Mouse (Mus musculus) urinary bladder, postnatal 4 days (tissue): ENCODE results near the gene Arglu1.

Source experiments
- DNase-seq, 2 experiments: peaks; one replicate each; pipeline ENCODE4 v3.0.0; 2021 to 2022; ENCODE audit warnings: low spot score in 2 of 2

Arglu1 gene

GRCm38 (mm10) chr8:8690146-8691092 is at the start of gene Arglu1:
Arglu1 (minus strand) TSS chr8:8690521.
- peak; percentile 94 to 97 for DNase-seq

DNA sequence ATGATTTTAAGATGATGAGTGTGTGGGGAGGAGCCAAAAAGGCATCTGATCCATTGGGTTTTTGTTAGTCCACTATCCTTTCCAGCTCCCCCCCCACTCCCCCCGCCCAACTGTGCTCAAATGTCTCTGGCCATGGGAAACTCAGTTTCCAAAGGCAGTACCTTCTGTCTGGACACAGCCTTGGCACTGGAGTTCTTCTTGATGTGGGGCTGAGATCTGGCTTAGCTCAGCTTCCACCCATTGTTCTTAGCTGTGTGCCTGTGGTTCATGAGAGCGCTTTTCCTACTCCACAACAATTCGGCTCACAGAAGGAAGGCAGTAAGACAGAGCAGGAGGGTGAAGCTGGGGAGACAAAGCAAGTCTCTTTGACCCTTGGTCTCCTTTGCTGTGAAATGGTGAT is 47.0 kb upstream of the Arglu1 start:
- DNase-seq: no peak

DNA sequence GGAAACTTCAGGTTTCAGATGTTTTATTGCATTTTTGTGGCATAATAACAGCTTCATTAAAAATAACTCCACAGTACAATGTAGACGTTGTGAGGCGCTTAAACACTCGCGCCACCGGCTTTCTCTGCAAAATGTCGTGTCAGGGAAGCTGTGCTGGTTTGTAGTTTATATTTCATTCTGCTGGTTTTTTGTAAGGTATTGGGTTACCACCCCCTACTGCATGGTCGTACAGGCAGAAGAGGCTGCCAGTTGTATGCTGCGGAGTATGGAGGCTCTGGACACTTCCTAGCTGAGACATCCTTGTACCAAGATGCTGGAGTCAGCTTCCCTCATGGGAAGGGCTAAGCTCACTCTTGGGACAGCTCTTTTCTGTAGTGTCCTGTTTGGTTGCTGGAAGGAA is 46.5 kb upstream of the Arglu1 start:
- DNase-seq: no peak

DNA sequence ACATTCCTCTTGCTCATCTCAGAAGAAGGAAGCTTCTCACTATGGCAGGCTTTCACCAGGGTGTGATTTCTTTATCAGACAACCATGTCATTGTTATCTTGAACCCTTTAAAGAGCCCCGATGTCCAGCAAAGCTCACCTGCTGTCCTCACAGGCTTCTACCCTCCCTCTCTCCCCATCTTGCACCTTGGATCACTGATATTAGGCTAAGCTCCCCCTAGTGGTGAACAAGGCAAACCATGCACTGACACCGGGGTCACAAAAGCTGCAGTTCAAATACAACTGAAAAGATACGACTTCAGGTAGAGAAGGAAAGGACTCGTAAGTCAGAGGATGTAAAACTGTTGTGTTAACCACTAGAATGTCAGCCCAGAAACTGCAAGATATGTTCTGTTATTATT is 43.5 kb upstream of the Arglu1 start:
- DNase-seq: no peak

- DNase-seq: no peak
Observed at GRCm38 (mm10) chr8:8728643-8729042, 38.3 kb upstream of the Arglu1 start.

- no peak for DNase-seq
Observed at GRCm38 (mm10) chr8:8726547-8726946, 36.2 kb upstream of the Arglu1 start.

DNA sequence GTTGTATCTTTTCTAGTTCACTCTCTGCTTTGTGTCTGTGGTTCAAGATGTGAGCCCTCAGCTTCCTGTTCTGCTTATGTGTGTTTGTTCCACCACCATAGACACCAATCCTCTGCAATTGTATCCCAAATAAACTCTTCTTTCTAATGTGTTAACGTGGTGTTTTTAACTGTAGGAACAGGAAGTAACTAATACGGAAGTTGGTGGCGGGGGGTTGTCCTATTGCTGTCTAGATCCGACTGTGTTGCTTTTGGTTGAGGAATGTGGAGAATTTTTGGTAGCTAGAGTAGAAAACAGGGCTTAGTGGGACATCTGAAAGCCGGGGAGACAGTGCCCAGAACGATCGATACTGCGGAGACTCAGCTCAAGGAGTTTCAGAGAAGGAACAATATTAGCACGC is 14.5 kb upstream of the Arglu1 start:
- no peak for DNase-seq

DNA sequence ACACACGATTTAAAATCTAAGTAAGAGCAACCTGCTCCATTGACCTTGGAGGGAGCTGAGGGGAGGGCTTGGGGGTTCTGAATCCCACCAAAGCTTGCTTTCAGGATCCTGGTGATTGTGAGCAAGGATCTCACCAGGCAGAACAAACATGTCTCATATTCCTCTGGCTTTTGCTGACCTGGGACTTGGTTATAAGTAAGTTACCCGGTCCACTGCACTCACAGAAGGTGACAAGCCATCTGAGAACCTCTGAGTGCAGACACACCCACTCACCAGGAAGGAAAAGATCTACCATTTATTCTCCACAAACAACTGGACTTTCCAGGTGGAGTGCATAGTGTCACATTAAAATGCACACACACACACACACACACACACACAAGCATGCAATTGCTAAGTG is 13.3 kb upstream of the Arglu1 start:
- DNase-seq: no peak

GRCm38 (mm10) chr8:8700821-8701220 is 10.5 kb upstream of the Arglu1 start:
- no peak for DNase-seq

DNA sequence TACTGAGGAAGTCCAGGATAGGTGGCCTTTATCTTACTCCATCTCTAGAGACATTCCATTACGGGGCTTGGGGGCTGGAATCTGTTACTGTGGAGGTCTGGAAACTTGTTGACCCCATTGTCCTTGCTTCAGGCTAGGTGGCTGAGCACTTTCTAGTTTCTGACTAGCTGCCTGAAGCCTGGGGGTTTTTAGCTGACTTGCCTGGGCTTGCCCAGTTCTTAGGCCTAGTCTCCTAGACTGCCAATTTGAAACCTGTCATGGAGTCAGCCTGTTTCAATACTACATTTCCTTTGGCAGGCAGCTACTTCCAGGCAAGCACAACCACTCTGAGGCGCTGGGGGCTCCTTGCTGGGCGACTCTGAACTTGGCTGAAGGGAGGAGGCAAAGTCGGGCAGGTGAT is 9.9 kb upstream of the Arglu1 start:
- no peak for DNase-seq

- DNase-seq: peak; percentile 63 to 67
Observed at GRCm38 (mm10) chr8:8689454-8690145, 721 bp downstream of the Arglu1 start.

GRCm38 (mm10) chr8:8688823-8689453 is 1.4 kb downstream of the Arglu1 start:
- DNase-seq: no peak

- DNase-seq: no peak
Observed at GRCm38 (mm10) chr8:8685517-8685916, 4.8 kb downstream of the Arglu1 start.

- DNase-seq: no peak
Observed at GRCm38 (mm10) chr8:8682697-8683096, 7.6 kb downstream of the Arglu1 start.

GRCm38 (mm10) chr8:8678236-8678635 is 12.1 kb downstream of the Arglu1 start:
- no peak for DNase-seq

GRCm38 (mm10) chr8:8674864-8675263 is 15.5 kb downstream of the Arglu1 start:
- no peak for DNase-seq

DNA sequence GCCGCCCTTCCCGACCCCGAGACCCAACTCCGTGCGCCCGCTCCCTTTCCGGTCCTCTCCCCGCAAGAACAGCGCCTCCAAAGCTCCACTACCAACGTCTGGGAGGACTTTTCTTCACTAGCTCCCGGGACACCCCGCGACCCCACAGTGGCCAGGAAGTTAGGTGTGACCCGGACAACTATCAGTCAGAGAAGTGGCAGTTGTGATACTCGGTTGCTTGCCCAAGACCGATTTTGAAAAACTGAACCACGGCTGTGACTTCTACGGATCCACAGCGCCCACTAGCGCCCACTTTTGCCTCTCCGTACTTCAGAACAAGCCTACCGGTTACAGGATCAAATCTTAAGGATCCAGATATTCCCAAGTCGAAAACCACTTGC is 28.6 kb downstream of the Arglu1 start:
- DNase-seq: peak; percentile 77 to 91

DNA sequence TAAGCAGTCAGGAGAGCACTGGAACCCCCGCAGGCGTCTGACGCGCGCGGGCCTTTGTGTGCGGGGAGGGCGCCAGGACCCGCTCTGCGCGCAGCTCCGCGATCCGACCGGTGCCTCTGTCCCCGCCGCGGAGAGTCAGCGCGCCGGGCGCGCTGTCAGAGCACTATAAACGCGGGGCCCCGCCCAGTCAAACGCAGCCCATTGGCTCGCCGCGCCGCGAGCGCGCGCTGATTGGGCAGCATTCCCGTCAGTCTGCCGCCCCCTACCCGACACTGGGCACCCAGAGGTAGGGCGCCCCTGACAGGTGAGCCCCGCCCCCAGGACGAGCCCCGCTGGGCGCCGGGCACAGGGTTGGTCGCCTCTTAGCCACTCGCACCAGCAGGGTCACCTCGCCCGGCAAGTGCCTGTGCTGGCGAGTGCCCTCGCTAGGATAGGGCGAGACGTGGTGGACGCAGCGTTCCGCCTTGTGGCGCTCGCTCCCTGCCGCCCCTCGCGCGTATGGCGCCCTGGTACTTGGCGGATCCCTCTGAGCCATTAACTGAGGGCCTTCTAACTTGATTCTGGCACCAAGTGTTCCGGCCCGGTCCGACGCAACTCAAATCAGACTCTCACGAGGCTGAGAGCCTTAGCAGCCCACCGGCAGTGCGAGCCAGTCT is 29.1 kb downstream of the Arglu1 start, which contains the start of gene Efnb2:
Gene Efnb2 (minus strand): TSS at position 140 of the 656 bp plus-strand sequence.
- DNase-seq: peak; percentile 92 to 97

DNA sequence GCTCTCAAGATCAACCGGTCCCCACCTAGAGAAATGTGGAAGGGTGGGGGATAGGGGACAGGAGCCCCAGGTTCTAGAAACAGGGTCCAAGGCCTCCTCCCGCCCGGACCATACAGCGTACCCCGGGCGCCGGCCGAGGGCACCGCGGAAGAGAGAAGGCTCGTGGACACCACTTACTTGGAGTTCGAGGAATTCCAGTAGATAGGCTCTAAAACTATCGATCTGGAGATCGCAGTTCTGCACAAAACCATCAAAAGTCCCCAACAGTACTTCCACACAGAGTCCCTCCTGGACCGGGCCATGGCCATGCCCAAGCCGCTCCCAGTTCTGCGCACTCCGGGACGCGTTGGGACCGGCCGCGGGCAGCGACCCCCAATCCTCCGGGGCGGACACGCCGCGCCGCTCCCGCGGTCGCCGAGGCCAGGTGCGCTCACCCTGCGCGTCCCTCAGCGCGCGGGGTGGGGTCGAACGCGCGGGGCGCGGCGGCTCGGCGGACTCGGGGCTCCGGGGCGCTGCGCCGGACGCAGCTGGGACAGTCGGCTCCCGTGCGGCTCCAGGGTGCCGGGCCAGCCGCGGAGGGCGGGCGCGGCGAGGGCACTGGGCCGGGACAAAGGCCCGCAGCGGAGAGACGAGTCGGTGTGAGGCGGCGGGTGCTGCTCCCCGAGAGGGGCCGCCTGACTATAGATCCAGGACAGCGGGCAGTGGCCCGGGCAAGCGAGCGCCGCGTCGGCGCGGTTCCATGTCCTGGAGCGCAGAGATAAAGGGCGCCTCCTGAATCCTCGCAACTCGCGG is 29.8 kb downstream of the Arglu1 start:
- DNase-seq: peak in 1 of 2 experiments; percentile 35

GRCm38 (mm10) chr8:8659503-8660306 is 30.6 kb downstream of the Arglu1 start:
- no peak for DNase-seq
